Mouse (Mus musculus) kidney, postnatal 10 days (tissue): ENCODE results near the gene Rbm46.
A peak's percentile ranks its signal among the peaks of the same experiment; 100 is the strongest.

Source experiments
- DNase-seq: peaks from one replicate; pipeline ENCODE4 v3.0.0; 2021; ENCODE audit warnings: mixed read lengths

Gene Rbm46

GRCm38 (mm10) chr3:82876372-82876739 lies at the start of gene Rbm46:
TSS of gene Rbm46 (minus strand) at chr3:82876483.
- peak; percentile 92 for DNase-seq

DNA sequence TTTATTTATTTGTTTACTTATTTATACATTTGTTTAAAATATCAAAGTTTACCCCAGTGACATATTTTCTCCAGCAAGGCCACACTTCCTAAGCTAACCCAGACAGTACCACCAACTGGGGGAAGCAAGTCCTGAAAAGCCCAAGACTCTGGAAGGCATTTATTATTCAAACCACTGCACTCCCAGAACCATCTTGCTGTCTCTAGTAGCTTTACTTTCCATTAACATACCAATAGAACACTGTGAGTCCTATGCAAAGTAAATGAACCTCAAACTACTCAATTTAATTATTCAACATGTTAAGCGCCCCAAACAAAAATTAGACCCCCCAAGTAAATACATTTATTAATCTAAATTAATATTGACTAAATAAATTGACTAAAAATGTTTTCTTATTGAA lies 39.3 kb upstream of the Rbm46 start:
- DNase-seq = no peak

GRCm38 (mm10) chr3:82908671-82909070 lies 32.4 kb upstream of the Rbm46 start:
- peak; percentile 6 for DNase-seq

DNA sequence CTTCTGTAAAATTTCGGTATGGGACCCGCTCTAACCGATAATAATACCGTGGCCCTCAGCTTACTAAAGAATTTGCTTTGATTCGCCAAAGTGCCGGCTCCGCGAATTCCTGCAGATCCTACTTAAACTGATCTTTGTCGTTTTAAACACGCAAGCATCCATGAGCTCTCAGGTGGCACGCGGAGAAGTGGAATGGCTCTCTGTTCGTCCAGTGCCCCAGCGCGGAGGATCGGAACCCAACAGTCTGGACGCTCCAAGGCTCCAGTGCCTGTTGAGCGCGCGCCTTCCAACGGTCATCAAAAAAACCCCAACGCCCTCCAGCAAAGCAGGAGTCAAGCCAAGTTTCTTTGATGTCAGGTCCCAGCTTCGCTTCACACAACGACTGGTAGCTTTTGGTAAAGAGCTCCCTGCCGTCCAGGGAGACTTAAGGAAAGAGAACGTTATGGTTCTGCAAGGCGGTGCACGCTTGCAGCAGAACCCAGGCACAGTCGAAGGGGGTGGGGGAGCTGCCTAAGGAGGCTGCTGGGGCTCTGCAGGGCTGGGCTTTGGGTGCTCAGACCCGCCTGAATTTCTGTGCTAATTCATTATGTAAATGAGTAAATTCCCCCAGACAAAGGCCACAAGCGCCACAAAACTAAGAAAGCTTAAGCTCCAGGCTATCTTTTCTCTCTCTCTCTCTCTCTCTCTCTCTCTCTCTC lies 28.1 kb upstream of the Rbm46 start:
- DNase-seq = peak; percentile 8

DNA sequence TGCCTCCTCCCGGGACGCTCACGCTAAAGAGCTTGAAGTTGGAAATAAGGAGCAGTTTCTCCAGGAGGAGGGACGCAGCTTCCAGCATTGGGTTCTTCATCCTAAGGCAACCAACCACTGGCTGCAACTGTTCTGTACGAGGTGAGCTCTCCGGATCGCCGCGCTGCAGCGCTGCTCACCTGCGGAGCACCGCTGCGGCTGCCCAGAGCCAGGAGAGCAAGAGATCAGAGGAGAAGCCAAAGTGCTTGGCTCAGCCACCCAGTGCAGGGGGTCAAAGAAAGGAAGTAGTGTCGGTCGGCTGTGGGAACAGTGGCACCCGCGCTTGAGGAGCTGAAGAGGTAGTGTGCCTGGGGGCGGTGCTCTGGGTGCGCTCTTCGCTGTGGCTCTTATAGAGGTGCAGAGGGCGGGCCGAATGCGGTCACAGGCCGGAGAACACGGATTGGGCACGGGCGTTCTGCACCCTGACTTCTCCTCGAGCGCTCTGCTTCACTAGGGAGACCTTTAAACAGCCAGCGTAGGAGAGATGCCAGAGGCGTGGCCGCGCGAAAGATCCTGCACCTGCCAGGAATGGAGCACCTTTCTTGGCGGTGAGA lies 27.4 kb upstream of the Rbm46 start, which contains the start of gene Lrat:
TSS of gene Lrat (minus strand) at position 361 of the 593 bp plus-strand sequence.
- peak; percentile 46 for DNase-seq

- DNase-seq = no peak
Observed at GRCm38 (mm10) chr3:82902757-82903612, 26.7 kb upstream of the Rbm46 start.

DNA sequence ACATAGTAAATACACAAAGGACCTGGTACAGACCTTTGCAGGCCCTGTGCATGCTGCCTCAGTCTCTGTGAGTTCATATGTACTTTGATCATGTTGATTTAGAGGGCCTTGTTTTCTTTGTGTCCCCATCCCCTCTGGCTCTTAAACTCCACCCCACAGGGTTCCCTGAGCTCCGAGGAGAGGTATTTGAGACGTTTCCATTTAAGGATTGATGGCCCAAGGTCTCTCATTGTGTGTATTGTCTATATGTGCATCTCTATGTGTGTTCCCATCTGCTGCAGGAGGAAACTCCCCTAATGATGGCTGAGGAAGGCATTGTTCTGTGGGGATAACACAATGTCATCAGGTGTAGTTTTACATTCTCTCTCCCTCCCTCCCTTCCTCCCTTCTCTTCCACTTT lies 12.6 kb upstream of the Rbm46 start:
- DNase-seq = no peak

DNA sequence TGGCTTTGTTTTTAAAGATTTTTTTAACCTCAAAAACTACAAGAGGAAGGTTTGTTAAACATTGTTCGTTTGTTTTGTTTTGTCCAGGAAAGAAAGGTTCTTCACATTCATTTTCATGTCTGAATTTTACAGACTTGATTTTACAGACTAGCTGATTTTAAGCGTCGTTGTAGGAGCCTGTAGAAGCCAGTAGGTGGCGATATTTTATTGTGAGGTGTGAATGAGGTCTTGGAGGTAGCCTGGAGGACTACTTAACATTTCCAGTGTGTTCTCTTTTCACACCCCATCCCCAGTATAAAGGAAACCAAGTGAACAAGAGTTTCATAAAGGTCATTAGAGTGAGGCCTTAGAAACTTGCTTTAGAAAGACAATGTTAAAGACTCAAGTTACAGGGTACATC lies 975 bp upstream of the Rbm46 start:
- DNase-seq = peak; percentile 41

- DNase-seq = peak; percentile 17
Observed at GRCm38 (mm10) chr3:82875671-82876371, 462 bp downstream of the Rbm46 start.

GRCm38 (mm10) chr3:82857414-82858077 lies 18.7 kb downstream of the Rbm46 start:
- DNase-seq = peak; percentile 58

- DNase-seq = no peak
Observed at GRCm38 (mm10) chr3:82825165-82825564, 51.1 kb downstream of the Rbm46 start.

- no peak for DNase-seq
Observed at GRCm38 (mm10) chr3:82811851-82812250, 64.4 kb downstream of the Rbm46 start.

- DNase-seq = no peak
Observed at GRCm38 (mm10) chr3:82810334-82811120, 65.8 kb downstream of the Rbm46 start.

DNA sequence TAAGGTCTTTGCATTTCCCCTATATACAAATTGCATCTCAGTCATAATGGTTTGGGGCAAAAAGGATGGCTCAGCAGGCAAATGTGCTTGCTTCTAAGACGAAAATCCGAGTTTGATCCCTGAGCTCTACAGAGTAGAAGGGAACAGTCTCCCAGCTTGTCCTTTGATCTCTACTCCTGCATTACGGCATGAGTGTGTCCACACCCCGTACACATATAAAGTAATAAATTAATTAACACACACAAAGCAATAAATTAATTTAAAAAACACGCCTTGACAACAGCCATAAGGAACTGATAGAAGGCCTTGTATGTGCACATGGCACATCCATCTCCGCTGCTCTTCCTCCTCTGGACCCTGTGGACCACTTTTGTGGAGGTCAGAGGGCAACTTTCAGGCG lies 66.5 kb downstream of the Rbm46 start:
- no peak for DNase-seq

- no peak for DNase-seq
Observed at GRCm38 (mm10) chr3:82808323-82808911, 67.9 kb downstream of the Rbm46 start.

DNA sequence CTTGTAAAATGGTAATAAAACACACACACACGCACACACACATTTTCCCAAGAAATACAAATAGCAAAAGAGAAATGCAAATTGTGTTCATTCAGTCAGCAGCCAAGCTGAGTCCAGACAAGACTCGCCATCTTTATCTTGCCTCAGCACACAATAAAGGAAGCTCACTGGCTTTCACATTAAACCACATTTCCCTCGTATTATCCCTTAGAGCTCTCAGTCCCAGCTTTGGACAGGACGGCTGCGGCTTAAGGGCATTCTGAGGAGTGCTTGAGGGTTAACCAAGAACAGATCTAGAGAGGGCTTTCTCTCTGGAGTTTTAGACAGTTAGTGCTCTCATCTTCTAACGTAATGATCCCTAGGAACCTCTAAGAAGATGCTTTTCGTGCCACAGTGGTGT lies 71.0 kb downstream of the Rbm46 start:
- no peak for DNase-seq

DNA sequence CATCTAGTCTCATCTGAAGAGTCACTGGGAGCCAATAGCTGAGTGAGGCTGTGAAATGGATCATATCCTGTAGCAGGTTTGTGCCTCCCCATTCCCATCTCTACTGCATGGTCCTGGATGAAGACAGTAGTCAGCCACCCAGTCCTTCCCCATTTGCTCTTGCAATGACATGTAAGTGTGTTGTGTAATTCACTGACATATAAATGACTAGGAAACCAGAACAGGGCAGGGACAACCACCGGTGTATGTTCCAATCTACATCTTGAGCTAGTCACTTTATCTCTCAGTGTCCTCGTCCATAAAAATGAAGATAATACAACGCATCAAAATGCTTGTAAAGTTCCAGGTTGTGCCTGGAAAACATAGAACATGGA lies 75.8 kb downstream of the Rbm46 start:
- no peak for DNase-seq

DNA sequence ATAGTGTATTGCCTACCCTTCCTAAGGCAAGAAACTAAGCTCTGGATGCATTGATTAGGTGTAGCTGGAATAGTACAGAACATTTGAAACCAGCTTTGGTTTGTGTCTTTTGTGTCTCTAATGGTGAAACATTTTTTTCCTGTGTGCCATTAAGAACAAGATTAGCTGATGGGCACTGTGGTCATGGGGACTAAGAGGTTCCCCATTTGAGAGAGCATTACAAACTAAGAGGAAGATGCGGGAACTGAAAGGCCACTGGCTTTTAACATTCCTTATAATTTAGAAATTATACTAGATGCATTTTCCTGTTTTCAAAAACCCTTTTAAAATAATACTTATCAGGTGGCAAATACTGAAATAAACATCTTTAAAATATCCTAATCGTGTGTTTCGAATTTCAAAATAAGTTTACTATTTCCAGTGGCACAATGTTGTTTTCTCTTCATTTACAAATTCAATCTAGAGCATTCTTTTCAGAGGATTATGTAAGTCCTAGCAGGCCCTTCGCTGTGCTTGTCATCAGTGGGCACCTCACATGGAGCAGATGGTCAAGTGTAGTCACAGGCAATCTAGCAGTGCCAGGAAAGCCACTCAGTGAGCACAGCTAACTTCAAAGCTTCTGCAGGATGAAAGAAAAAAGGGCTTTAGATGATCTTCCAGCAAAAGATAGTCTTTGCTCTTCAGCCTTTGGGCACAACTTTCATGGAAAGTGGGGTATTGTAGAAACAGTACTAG lies 76.4 kb downstream of the Rbm46 start:
- DNase-seq = no peak

DNA sequence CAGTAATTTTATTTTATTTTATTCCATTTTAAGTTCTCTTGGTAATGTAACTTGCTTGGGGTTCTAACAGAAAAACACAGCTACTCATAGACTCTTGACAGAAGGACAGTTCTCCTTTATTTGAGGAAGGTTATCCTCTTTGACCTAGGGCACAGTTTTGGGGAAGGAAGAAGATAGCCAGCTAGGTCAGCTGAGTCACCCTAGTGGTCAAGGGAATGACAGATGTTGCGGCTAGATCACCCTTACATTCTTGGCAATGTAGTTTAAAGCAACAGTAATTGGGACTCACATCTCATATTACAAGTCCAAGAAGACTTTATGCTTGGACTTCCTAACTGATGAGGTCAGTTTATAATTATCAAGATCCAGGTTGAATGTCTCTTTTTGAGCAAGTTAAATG lies 82.6 kb downstream of the Rbm46 start:
- DNase-seq = no peak

GRCm38 (mm10) chr3:82791663-82792062 lies 84.6 kb downstream of the Rbm46 start:
- DNase-seq = no peak
